Mouse (Mus musculus): Measurements from ENCODE around the gene Irgm2.

DNA sequence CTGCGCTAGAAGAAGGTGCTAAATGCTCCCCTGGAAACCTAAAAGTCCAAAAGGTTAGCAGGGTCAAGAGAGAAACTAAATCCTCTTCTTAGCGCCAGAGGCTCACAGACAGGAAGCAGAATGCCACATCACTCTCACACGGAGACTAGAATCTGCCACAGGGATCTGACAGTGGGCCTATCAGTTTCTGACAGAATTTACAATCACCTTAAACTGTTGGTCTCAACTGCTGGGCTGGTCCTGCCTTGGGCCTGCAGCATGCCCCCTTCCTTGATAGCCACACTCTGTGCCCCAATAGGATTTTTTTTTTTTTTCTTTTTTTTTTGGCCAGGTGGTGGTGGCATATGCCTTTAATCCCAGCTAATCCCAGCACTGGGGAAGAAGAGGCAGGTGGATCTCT is 42.5 kb upstream of the Irgm2 start:
- TF ChIP-seq HCFC1 (IDR thresholded peaks at IDR 0.05; ENCODE audit: borderline replicate concordance, insufficient read depth, low read length) (no peak), MAFK (IDR thresholded peaks at IDR 0.05; ENCODE audit: insufficient read depth, low read depth, low read length) (no peak), ZC3H11A (IDR thresholded peaks at IDR 0.05; ENCODE audit: borderline replicate concordance, low read depth, low read length) (no peak)
